Mouse (Mus musculus): Measurements from ENCODE around the gene Yeats4. TPM values are rescaled to one million over a fixed set of nuclear protein-coding genes. Genes with fewer than 3 reads are reported as not detected.

Yeats4 gene
- total RNA-seq (2014; rRNA removed) (79.0 and 90.4 TPM in 2 replicates), polyA plus RNA-seq (2015; fragmentation: Nextera tagmentation; extraction: Ambion mirVana) (104 and 107 TPM in 2 replicates)

- H3K36me3 ChIP-seq (ENCODE audit: insufficient read depth, low read length): peaks cover 11% of the 10 kb centered on the region
- DNase-seq (ENCODE audit: low spot score): peak; percentile 93
These were observed at the start of gene Yeats4 for GRCm38 (mm10) chr10:117224102-117224990. TSS of gene Yeats4 (minus strand) at chr10:117224507.

GRCm38 (mm10) chr10:117272023-117272422, 47.7 kb upstream of the Yeats4 start:
- Histone ChIP-seq H3K36me3 (ENCODE audit: insufficient read depth, low read length) (no peaks in the 10 kb centered on the region), H3K4me3 (ENCODE audit: low read depth, low read length) (no peak overlapping the region), H3K4me2 (ENCODE audit: low read depth, low read length, poor library complexity, severe bottlenecking) (no peak overlapping the region), H3K4me1 (ENCODE audit: insufficient read depth, low read length) (no peaks in the 10 kb centered on the region), H3K27ac (ENCODE audit: low read depth, low read length) (no peak overlapping the region), H3K9me3 (ENCODE audit: low read length) (no peaks in the 10 kb centered on the region), H3K9ac (replicated peaks; ENCODE audit: low read length, poor library complexity, severe bottlenecking) (no peak overlapping the region), H3K27me3 (ENCODE audit: insufficient read depth, low read length) (no peaks in the 10 kb centered on the region)
- ATAC-seq (ENCODE audit: low FRiP score) (no peak), DNase-seq (ENCODE audit: low spot score) (no peak)
- peak; percentile 45 for TF ChIP-seq CTCF (IDR thresholded peaks at IDR 0.05)

More at GRCm38 (mm10) chr10:117224102-117224990, at the start of gene Yeats4:
- Histone ChIP-seq H3K4me1 (ENCODE audit: insufficient read depth, low read length) (peaks cover 5% of the 10 kb centered on the region; the same call in 1 of the 2 replicates), H3K4me3 (ENCODE audit: low read depth, low read length) (peak within 1 kb of the TSS; percentile 45), H3K9me3 (ENCODE audit: low read length) (no peaks in the 10 kb centered on the region), H3K27ac (ENCODE audit: low read depth, low read length) (peak within 1 kb of the TSS; percentile 98), H3K4me2 (ENCODE audit: low read depth, low read length, poor library complexity, severe bottlenecking) (peak within 1 kb of the TSS; percentile 83), H3K27me3 (ENCODE audit: insufficient read depth, low read length) (no peaks in the 10 kb centered on the region), H3K9ac (replicated peaks; ENCODE audit: low read length, poor library complexity, severe bottlenecking) (peak within 1 kb of the TSS; percentile 67)
- TF ChIP-seq CTCF (IDR thresholded peaks at IDR 0.05): no peak
- peak; percentile 96 for ATAC-seq (ENCODE audit: low FRiP score)
- under 1% methylated on average over 63 of the region's 63 CpGs for WGBS

- no peak overlapping the region for H3K4me2 ChIP-seq (ENCODE audit: low read depth, low read length, poor library complexity, severe bottlenecking)
- no peaks in the 10 kb centered on the region for H3K4me1 ChIP-seq (ENCODE audit: insufficient read depth, low read length)
- H3K4me3 ChIP-seq (ENCODE audit: low read depth, low read length): no peak overlapping the region
- DNase-seq (ENCODE audit: low spot score) (peak; percentile 26), ATAC-seq (ENCODE audit: low FRiP score) (no peak)
- no peaks in the 10 kb centered on the region for H3K9me3 ChIP-seq (ENCODE audit: low read length)
- H3K27me3 ChIP-seq (ENCODE audit: insufficient read depth, low read length): no peaks in the 10 kb centered on the region
- no peak for TF ChIP-seq CTCF (IDR thresholded peaks at IDR 0.05)
- H3K27ac ChIP-seq (ENCODE audit: low read depth, low read length): no peak overlapping the region
- H3K9ac ChIP-seq (replicated peaks; ENCODE audit: low read length, poor library complexity, severe bottlenecking): no peak overlapping the region
- H3K36me3 ChIP-seq (ENCODE audit: insufficient read depth, low read length): no peaks in the 10 kb centered on the region
These were observed 35.6 kb upstream of the Yeats4 start for GRCm38 (mm10) chr10:117259870-117260269.

GRCm38 (mm10) chr10:117238603-117239002, 14.3 kb upstream of the Yeats4 start, which contains the start of gene 9530003J23Rik:
TSS of gene 9530003J23Rik (minus strand) at chr10:117238703.
- no peak for ATAC-seq (ENCODE audit: low FRiP score)
- H3K27me3 ChIP-seq (ENCODE audit: insufficient read depth, low read length): no peaks in the 10 kb centered on the region
- H3K9me3 ChIP-seq (ENCODE audit: low read length): no peaks in the 10 kb centered on the region
- 86% methylated on average over 12 of the region's 12 CpGs for WGBS
- H3K4me2 ChIP-seq (ENCODE audit: low read depth, low read length, poor library complexity, severe bottlenecking): no peak within 1 kb of the TSS
- no peaks in the 10 kb centered on the region for H3K4me1 ChIP-seq (ENCODE audit: insufficient read depth, low read length)
- no peak within 1 kb of the TSS for H3K27ac ChIP-seq (ENCODE audit: low read depth, low read length)
- H3K9ac ChIP-seq (replicated peaks; ENCODE audit: low read length, poor library complexity, severe bottlenecking): no peak within 1 kb of the TSS
- DNase-seq (ENCODE audit: low spot score): no peak
- H3K36me3 ChIP-seq (ENCODE audit: insufficient read depth, low read length): no peaks in the 10 kb centered on the region
- TF ChIP-seq CTCF (IDR thresholded peaks at IDR 0.05): no peak
- no peak within 1 kb of the TSS for H3K4me3 ChIP-seq (ENCODE audit: low read depth, low read length)

GRCm38 (mm10) chr10:117235866-117236265, 11.6 kb upstream of the Yeats4 start:
- 65% methylated on average over 11 of the region's 11 CpGs for WGBS

GRCm38 (mm10) chr10:117234825-117235224, 10.5 kb upstream of the Yeats4 start:
- H3K4me1 ChIP-seq (ENCODE audit: insufficient read depth, low read length): no peaks in the 10 kb centered on the region
- DNase-seq (ENCODE audit: low spot score) (no peak), ATAC-seq (ENCODE audit: low FRiP score) (no peak)
- H3K9me3 ChIP-seq (ENCODE audit: low read length): no peaks in the 10 kb centered on the region
- H3K27me3 ChIP-seq (ENCODE audit: insufficient read depth, low read length): no peaks in the 10 kb centered on the region
- H3K9ac ChIP-seq (replicated peaks; ENCODE audit: low read length, poor library complexity, severe bottlenecking): no peak overlapping the region
- TF ChIP-seq CTCF (IDR thresholded peaks at IDR 0.05): no peak
- WGBS: 71% methylated on average over 4 of the region's 4 CpGs
- no peak overlapping the region for H3K4me3 ChIP-seq (ENCODE audit: low read depth, low read length)
- H3K4me2 ChIP-seq (ENCODE audit: low read depth, low read length, poor library complexity, severe bottlenecking): no peak overlapping the region
- H3K36me3 ChIP-seq (ENCODE audit: insufficient read depth, low read length): no peaks in the 10 kb centered on the region
- H3K27ac ChIP-seq (ENCODE audit: low read depth, low read length): no peak overlapping the region

More at GRCm38 (mm10) chr10:117235866-117236265, 11.6 kb upstream of the Yeats4 start:
- H3K4me1 ChIP-seq (ENCODE audit: insufficient read depth, low read length): no peaks in the 10 kb centered on the region
- H3K4me2 ChIP-seq (ENCODE audit: low read depth, low read length, poor library complexity, severe bottlenecking): no peak overlapping the region
- no peak overlapping the region for H3K27ac ChIP-seq (ENCODE audit: low read depth, low read length)
- no peak overlapping the region for H3K9ac ChIP-seq (replicated peaks; ENCODE audit: low read length, poor library complexity, severe bottlenecking)
- no peaks in the 10 kb centered on the region for H3K9me3 ChIP-seq (ENCODE audit: low read length)
- no peaks in the 10 kb centered on the region for H3K27me3 ChIP-seq (ENCODE audit: insufficient read depth, low read length)
- TF ChIP-seq CTCF (IDR thresholded peaks at IDR 0.05): no peak
- H3K4me3 ChIP-seq (ENCODE audit: low read depth, low read length): no peak overlapping the region
- ATAC-seq (ENCODE audit: low FRiP score) (no peak), DNase-seq (ENCODE audit: low spot score) (no peak)
- no peaks in the 10 kb centered on the region for H3K36me3 ChIP-seq (ENCODE audit: insufficient read depth, low read length)
